Mouse (Mus musculus) cerebellum, adult 8-10 months (tissue): ENCODE results near the gene Dlg2.
A peak's percentile ranks its signal among the peaks of the same experiment; 100 is the strongest.

ENCODE experiments used
- DNase-seq: peaks from one replicate; pipeline ENCODE4 v3.0.0; 2022

The Dlg2 gene

GRCm38 (mm10) chr7:92439503-92440487, 1963.3 kb downstream of the Dlg2 start:
- DNase-seq, result no peak

DNA sequence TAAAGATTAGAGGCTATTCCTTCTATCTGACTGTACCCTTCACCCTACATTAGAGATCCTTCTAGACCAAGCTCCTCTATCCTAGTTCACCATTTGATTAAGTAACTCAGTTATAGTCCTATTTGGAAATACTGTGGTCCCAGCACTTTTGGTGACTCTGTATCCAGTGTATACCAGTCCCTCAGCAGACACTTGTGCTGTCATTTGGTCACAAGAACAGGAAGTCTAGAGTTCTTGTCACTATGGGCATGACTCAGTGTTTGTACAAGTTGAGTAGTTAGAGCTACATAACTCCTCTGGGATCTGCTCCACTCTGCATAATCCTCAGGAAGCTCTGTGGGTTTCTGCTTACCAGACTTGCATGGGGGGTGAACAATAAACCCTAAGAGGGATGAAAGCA, 1965.1 kb downstream of the Dlg2 start:
- DNase-seq, result no peak

DNA sequence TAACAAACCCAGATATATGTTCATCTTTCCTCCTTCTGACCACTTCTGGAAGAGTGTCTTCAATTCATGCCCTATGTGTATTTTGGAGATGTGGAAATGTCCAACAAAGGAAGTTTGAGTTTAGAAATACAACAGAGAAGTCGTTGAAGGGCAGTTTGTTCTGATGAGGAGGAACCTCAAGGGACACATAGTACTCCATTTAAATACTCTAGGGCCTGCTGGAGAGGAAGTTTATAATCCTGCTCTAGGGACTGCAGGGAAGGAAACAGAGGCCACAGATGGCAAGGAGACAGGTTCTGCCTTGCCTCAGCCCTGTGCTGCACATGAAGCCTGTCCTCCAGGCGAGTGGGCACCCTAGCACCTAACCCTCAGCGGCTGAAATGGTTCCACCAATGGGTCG, 1965.6 kb downstream of the Dlg2 start:
- no peak for DNase-seq

DNA sequence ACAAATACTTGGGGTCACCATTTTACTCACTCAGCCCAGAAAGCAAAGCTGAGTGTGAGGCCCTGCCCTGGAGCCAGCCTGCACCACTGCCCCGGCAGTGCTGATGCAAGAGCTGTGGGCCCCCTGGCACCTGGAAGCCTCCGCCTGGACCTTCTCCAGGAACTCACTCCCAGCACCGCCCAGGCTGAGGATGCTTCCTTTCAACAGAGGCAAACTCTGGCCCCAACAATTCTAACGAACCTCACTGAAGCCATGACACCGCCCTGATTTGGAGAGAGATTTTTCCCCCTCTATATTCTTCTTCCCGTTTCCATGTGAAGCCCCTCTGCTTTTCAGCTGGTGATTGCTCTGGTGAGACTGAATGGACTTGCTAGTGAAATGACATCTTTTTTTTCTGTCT, 1971.5 kb downstream of the Dlg2 start:
- no peak for DNase-seq

GRCm38 (mm10) chr7:92448782-92449575, 1972.5 kb downstream of the Dlg2 start:
- no peak for DNase-seq

DNA sequence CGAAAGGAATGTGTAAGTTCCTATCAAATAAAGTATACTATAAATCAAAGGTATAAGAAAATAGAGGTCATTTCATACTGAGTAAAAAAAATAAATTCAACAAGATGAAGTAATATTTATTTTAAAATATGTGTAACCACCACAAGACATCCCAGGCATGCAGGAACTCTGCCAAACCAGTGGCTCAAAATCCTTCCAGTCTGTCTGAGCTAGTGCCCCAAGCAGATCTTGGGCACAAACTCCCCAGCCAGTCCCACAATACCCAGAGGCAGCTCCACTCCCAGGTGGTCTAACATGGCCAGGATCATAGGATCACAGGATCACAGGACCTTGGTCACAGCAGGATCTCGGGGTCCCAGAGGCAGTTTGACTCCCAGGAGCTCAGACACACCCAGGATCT, 1977.7 kb downstream of the Dlg2 start:
- DNase-seq, result no peak

DNA sequence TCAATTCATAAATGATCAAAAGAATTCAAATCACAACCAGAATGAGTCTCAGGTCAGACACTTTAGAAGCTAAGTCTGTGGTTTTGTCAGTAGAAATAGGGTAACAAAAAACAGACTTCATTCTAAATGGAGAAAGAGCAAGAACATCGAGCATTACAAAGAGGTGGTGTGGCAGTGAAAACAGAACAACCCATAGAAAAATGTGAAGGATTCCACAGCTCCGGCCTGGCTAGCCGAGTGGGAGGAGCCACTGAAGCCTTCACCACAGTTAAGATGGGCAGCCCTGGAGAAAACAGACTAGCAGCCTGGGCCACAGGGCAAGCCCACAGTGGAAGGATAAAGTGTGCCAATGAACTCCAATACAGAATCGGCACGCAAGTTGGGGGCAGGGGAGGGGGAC, 1979.5 kb downstream of the Dlg2 start:
- no peak for DNase-seq

DNA sequence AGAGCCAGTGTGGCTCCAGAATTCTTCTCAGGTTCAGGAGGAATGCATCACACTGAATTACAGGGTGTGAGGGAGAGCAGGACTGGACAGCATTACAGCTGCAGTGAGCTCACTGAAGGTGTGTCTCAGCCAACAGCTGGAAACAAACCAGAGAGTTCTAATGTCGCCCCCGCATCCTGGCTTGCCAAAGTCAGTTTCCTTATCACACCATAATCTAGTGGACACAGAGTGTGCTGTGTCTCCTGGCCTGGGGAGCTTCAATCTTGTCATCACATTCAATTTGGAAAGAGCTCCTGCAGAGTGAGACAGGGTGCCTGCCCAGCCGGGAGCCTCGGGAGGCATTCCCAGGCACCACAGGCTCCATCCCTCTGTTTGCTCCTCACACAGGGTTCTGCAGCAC, 1981.3 kb downstream of the Dlg2 start:
- no peak for DNase-seq

GRCm38 (mm10) chr7:92458308-92458707, 1981.8 kb downstream of the Dlg2 start:
- no peak for DNase-seq

GRCm38 (mm10) chr7:92460578-92460977, 1984.1 kb downstream of the Dlg2 start:
- peak; percentile 88 for DNase-seq

DNA sequence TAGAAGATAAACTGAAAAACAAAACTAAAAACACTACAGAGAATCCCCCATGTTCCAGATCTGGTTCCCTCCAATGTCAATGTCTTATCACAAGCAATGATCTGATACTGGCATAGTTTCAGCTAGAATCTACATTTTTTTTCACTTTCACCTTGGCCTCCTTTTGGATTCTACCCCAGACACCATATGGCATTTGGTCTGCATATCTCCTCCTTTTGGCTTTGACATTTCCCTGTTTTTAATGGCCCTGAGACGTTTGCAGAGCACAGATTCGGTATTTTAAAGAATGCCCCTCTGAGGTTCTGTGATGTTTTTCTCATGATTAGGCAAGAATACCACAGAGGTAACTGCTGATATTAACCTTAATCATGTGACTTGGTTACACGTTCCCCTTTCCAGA, 1984.8 kb downstream of the Dlg2 start:
- DNase-seq, result peak; percentile 69

- DNase-seq, result no peak
These were observed 1986.8 kb downstream of the Dlg2 start for GRCm38 (mm10) chr7:92463080-92463877.

- no peak for DNase-seq
These were observed 1987.8 kb downstream of the Dlg2 start for GRCm38 (mm10) chr7:92464290-92464689.

DNA sequence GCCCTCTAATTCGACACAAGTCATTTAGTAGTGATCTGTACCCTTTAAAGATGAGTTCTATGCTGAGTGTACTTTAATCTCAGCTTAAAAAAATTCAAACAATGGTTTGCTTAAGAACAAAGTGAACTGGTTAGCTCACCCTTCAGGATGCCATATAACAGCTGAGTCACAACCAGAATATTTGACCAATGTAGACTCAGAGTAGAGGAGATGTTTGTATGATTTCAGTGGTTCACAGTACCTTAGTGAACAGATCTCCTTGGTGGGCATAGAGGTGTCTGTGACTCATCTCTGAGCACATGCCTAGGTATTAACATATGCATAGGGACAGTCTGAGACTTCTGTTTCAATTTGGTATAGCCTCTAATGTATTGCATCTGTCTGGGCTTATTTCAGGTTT, 2002.7 kb downstream of the Dlg2 start:
- no peak for DNase-seq

GRCm38 (mm10) chr7:92479748-92480147, 2003.3 kb downstream of the Dlg2 start:
- no peak for DNase-seq

DNA sequence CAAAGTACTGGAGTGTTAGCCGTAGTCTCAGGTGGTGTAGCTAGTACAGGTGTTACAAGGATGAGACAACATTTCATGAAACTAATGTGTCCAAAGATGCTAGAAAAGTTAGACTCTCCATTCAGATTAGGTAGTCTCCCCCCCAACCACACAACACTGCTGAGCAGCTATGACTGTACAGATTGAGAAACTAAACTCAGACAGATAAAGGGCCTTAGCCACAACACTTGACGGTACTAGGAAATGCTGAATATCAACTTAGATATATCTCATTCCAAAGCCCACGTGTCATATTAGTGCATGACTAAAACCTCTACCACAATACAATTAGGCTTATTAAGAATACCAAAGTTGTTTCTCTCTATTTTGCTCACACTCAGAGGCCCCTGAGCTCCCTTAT, 2006.9 kb downstream of the Dlg2 start:
- DNase-seq, result no peak

DNA sequence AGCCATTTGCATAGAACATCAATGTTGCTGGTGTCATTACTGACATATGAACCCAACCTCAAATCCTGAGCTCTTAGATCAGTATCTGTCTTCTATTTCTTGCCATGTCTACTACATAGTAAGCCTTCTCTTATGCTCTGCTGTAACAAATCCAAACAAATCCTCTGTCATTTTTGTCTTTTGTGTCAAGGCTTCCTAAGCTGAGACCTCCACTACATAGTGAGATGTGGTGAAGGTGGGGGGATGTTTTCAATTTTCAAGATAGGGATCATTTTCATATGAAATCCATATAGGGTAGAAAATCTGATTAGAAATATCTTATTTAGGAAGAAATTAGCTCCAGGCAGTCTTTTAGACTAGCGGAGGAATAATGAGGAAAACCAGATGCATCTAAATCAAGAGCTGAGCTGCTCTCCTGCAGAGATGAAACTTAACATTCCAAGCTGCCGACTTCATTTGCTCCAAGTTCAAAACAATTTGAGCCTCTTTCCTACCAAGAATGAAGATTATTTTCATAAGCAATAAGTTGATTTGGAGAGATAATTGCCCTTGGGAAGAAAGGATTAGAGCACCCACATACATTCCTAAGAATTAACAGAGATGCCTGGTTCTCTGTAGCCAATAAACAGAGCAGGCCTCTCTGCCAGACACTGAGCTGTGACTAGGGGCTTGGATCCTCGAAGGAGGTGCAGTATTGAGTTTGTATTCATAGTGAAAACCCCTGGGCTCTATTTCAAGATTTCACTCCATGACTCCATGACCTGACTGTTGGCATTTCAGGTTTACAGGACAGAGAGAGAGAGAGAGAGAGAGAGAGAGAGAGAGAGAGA, 2009.6 kb downstream of the Dlg2 start:
- no peak for DNase-seq

GRCm38 (mm10) chr7:92486878-92487277, 2010.4 kb downstream of the Dlg2 start:
- no peak for DNase-seq

- DNase-seq, result no peak
These were observed 2015.8 kb downstream of the Dlg2 start for GRCm38 (mm10) chr7:92492262-92492661.

GRCm38 (mm10) chr7:92493521-92493920, 2017.0 kb downstream of the Dlg2 start:
- DNase-seq, result no peak
